Mouse (Mus musculus): ENCODE measurements around the gene Wrap73.

The Wrap73 gene

GRCm38 (mm10) chr4:154142211-154143040 lies at the start of gene Wrap73:
TSS of gene Wrap73 (plus strand) at chr4:154142372.
- DNase-seq (ENCODE audit: low read depth): peak; percentile 94

- DNase-seq (ENCODE audit: low read depth): peak; percentile 55
These were observed 49.0 kb upstream of the Wrap73 start for GRCm38 (mm10) chr4:154093210-154093609.

GRCm38 (mm10) chr4:154096111-154096510 lies 46.1 kb upstream of the Wrap73 start:
- no peak for DNase-seq (ENCODE audit: low read depth)

GRCm38 (mm10) chr4:154099361-154099760 lies 42.8 kb upstream of the Wrap73 start:
- no peak for DNase-seq (ENCODE audit: low read depth)

- DNase-seq (ENCODE audit: low read depth): no peak
These were observed 38.8 kb upstream of the Wrap73 start for GRCm38 (mm10) chr4:154103386-154103785.

- no peak for DNase-seq (ENCODE audit: low read depth)
These were observed 38.3 kb upstream of the Wrap73 start for GRCm38 (mm10) chr4:154103912-154104311.

GRCm38 (mm10) chr4:154105381-154106001 lies 36.7 kb upstream of the Wrap73 start:
- peak; percentile 83 for DNase-seq (ENCODE audit: low read depth)

- no peak for DNase-seq (ENCODE audit: low read depth)
These were observed 35.6 kb upstream of the Wrap73 start for GRCm38 (mm10) chr4:154106497-154107061.

GRCm38 (mm10) chr4:154109216-154109849 lies 32.8 kb upstream of the Wrap73 start:
- DNase-seq (ENCODE audit: low read depth): no peak

- no peak for DNase-seq (ENCODE audit: low read depth)
These were observed 32.3 kb upstream of the Wrap73 start for GRCm38 (mm10) chr4:154109850-154110243.

GRCm38 (mm10) chr4:154116421-154116820 lies 25.8 kb upstream of the Wrap73 start:
- no peak for DNase-seq (ENCODE audit: low read depth)

GRCm38 (mm10) chr4:154118782-154119181 lies 23.4 kb upstream of the Wrap73 start:
- DNase-seq (ENCODE audit: low read depth): no peak

- no peak for DNase-seq (ENCODE audit: low read depth)
These were observed 23.0 kb upstream of the Wrap73 start for GRCm38 (mm10) chr4:154119208-154119607.

- DNase-seq (ENCODE audit: low read depth): no peak
These were observed 20.4 kb upstream of the Wrap73 start for GRCm38 (mm10) chr4:154121800-154122199.

GRCm38 (mm10) chr4:154122374-154122773 lies 19.8 kb upstream of the Wrap73 start:
- DNase-seq (ENCODE audit: low read depth): no peak

- no peak for DNase-seq (ENCODE audit: low read depth)
These were observed 18.6 kb upstream of the Wrap73 start for GRCm38 (mm10) chr4:154123553-154123952.

GRCm38 (mm10) chr4:154125202-154125601 lies 17.0 kb upstream of the Wrap73 start:
- no peak for DNase-seq (ENCODE audit: low read depth)

- DNase-seq (ENCODE audit: low read depth): no peak
These were observed 14.9 kb upstream of the Wrap73 start for GRCm38 (mm10) chr4:154127273-154127672.

- DNase-seq (ENCODE audit: low read depth): no peak
These were observed 12.2 kb upstream of the Wrap73 start for GRCm38 (mm10) chr4:154129950-154130349.

- no peak for DNase-seq (ENCODE audit: low read depth)
These were observed 10.3 kb upstream of the Wrap73 start for GRCm38 (mm10) chr4:154131894-154132293.

GRCm38 (mm10) chr4:154134803-154135202 lies 7.4 kb upstream of the Wrap73 start:
- DNase-seq (ENCODE audit: low read depth): no peak

GRCm38 (mm10) chr4:154137139-154137538 lies 5.0 kb upstream of the Wrap73 start:
- DNase-seq (ENCODE audit: low read depth): peak; percentile 78
